Mouse (Mus musculus) olfactory bulb, adult 2 months (tissue): ENCODE measurements around the gene Bod1.

Experiments used
- CTCF ChIP-seq: fragments of 200-500 bp; IDR thresholded peaks from 2 replicates; pipeline ENCODE4 v1.5.1; 2012; ENCODE audit warnings: low read depth, mild to moderate bottlenecking, low read length, moderate library complexity; ENCODE audit not compliant: insufficient read depth
- POLR2A ChIP-seq: fragments of 200-500 bp; IDR thresholded peaks from 2 replicates; pipeline ENCODE4 v1.6.1; 2012; ENCODE audit warnings: mild to moderate bottlenecking, low read depth, low read length, moderate library complexity; ENCODE audit not compliant: insufficient read depth

DNA sequence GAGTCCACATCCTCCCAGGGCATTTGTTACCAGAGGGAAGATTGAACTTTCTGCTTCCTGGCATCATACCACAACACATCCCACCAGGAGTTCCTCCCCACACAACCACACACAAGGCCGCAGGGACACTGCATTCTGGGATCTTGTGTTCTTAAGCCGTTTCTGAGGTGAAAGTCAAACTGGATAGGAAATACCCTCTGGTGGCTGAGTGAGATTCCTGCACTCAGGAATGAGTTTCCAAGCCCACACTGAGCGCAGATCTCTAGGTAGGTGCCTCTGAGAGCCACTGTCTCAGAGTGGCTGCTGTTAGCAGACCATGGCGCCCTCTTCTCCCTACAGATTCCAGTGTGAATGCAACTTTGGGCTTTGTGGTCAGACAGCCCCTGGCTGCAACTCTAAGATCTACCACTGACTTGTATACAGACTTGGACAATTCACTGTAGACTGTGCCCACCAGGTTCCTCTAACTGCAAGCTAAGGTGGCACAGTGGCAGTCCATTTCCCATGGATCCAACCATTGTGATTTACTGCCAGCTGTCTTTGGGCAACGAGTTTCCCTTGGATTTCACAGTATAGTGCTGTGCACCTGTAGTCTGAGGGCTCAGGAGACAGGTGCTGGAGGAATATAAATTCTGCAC, 14.4 kb downstream of the Bod1 start:
- TF ChIP-seq POLR2A: no peak
- TF ChIP-seq CTCF: no peak
